ENCODE assay signal across 9 mouse cellular contexts in the genomic region with DNA sequence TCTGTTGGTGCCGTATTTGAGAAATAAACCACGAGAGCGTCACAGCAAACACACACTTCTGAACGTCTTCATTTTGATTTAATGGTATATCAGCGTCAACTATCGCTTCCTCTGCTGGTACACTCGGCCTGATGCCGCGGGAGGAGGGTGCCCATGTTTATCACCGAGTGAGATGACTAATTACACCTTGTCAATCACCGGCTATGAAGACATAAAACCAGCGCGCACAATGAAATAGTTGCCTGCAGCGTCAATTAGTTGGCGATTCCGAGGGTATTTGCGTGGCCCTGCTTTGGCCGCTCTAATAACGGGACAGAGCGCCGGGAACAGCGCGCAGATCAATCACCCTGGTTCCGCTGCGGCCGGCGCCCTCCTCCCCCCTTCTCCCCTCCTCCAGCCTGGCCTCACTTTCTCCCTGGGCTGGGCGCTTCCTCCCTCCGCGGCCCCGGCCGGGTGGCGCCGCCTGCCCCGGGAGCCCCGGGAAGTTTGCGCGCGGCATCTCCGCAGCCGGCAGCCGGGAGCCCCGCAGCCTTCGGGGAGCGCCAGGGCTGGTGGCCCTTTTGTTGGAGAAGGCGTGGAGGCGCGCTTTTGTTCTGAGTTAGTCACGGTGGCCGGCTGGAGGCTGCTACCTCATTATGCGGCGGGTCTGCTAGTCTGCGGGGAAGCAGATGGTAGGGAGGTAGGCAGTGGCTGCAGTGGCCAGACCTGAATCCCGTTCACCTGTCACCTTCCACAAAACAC. TPM values are rescaled to one million over a fixed set of nuclear protein-coding genes. Genes with fewer than 3 reads are reported as not detected.
DNase-seq lines count a peak whose midpoint lies in the region; ATAC-seq and TF ChIP-seq lines count a peak whose summit lies in the region.
"Had no signal": no experiment of that assay in that cellular context is flagged by ENCODE, and none has a peak within 500 bp of the region (broad histone marks: within the 10 kb centered on the region; RNA-seq: fewer than 3 reads in every experiment).

No protein-coding gene starts in this region.

- no peak for ATAC-seq in heart, postnatal 0 days (ENCODE audit: insufficient read depth, low read depth)
- no peak for ATAC-seq in liver, postnatal 0 days
- no peak for ATAC-seq in monocyte, adult 5-6 weeks (replicated peaks; ENCODE audit: insufficient number of reproducible peaks, low FRiP score, low TSS enrichment, poor library complexity, severe bottlenecking)

- H3K9ac ChIP-seq in heart, postnatal 0 days (replicated peaks; ENCODE audit: low read depth, low read length), result no peak overlapping the region
- no peak overlapping the region for H3K9ac ChIP-seq in liver, postnatal 0 days (replicated peaks)

- no peak overlapping the region for H3K27ac ChIP-seq in heart, postnatal 0 days (ENCODE audit: low read depth)
- peak overlapping the region; percentile 16; the same call in 1 of the 2 replicates for H3K27ac ChIP-seq in liver, postnatal 0 days (ENCODE audit: low read depth)

- WGBS in heart, postnatal 0 days, result under 1% methylated on average over 53 of the region's 54 CpGs
- WGBS in liver, postnatal 0 days (ENCODE audit: insufficient replicate concordance), result 1% methylated on average over 48 of the region's 54 CpGs

- H3K9me3 ChIP-seq in heart, postnatal 0 days (replicated peaks; ENCODE audit: control insufficient read depth, low read length), result no peaks in the 10 kb centered on the region
- no peaks in the 10 kb centered on the region for H3K9me3 ChIP-seq in liver, postnatal 0 days (ENCODE audit: low read length)

- peak overlapping the region; percentile 29 for H3K4me3 ChIP-seq in heart, postnatal 0 days (ENCODE audit: low read depth, low read length)
- H3K4me3 ChIP-seq in liver, postnatal 0 days (ENCODE audit: low read depth, low read length), result peak overlapping the region; percentile 40

- TF ChIP-seq CTCF in heart, postnatal 0 days (IDR thresholded peaks at IDR 0.05; ENCODE audit: low read depth), result no peak
- TF ChIP-seq CTCF in liver, postnatal 0 days (IDR thresholded peaks at IDR 0.05; ENCODE audit: low read depth), result no peak

- peaks cover 19% of the 10 kb centered on the region for H3K4me1 ChIP-seq in heart, postnatal 0 days (ENCODE audit: control insufficient read depth, insufficient read depth)
- H3K4me1 ChIP-seq in liver, postnatal 0 days (ENCODE audit: insufficient read depth), result peaks cover 16% of the 10 kb centered on the region

- H3K27me3 ChIP-seq in heart, postnatal 0 days (ENCODE audit: control insufficient read depth, insufficient read depth, low read length), result peaks cover 100% of the 10 kb centered on the region
- peaks cover 100% of the 10 kb centered on the region for H3K27me3 ChIP-seq in liver, postnatal 0 days (ENCODE audit: insufficient read depth, low read length)

- peak; percentile 27 for DNase-seq in kidney, postnatal 10 days
- no peak for DNase-seq in kidney, postnatal 25 days
- DNase-seq in ZHBTc4 (ENCODE audit: low read depth, low spot score), result peak; percentile 64
- peak; percentile 3 for DNase-seq in heart, postnatal 0 days (ENCODE audit: low spot score)
- no peak for DNase-seq in liver, postnatal 0 days
- DNase-seq in urinary bladder, postnatal 25 days (ENCODE audit: low spot score), result no peak
- no peak for DNase-seq in cerebellum, adult 11 months

- no peak for TF ChIP-seq EP300 in heart, postnatal 0 days (IDR thresholded peaks at IDR 0.05; ENCODE audit: low read depth)
- TF ChIP-seq EP300 in liver, postnatal 0 days (IDR thresholded peaks at IDR 0.05; ENCODE audit: low read depth), result no peak

- H3K4me2 ChIP-seq in heart, postnatal 0 days (ENCODE audit: low read depth, low read length), result peak overlapping the region; percentile 50
- peak overlapping the region; percentile 66 for H3K4me2 ChIP-seq in liver, postnatal 0 days (ENCODE audit: low read depth, low read length)

- no peaks in the 10 kb centered on the region for H3K36me3 ChIP-seq in heart, postnatal 0 days (replicated peaks; ENCODE audit: control insufficient read depth, insufficient read depth, low read length)
- H3K36me3 ChIP-seq in liver, postnatal 0 days (replicated peaks; ENCODE audit: insufficient read depth, low read length), result no peaks in the 10 kb centered on the region

RNA-seq across cellular contexts. Expression of a gene that starts 8.9 kb away (rescaled TPM):
- not detected in 2 replicates for total RNA-seq in heart, postnatal 0 days (2014; rRNA removed; ENCODE audit: low replicate concordance)
- polyA plus RNA-seq in heart, postnatal 0 days (2015; fragmentation: Nextera tagmentation; extraction: Ambion mirVana), result 0.04 TPM in 1 of 2 replicates, not detected in the other
- 1.7 and 2.8 TPM in 2 replicates for polyA plus RNA-seq in liver, postnatal 0 days (2015; fragmentation: Nextera tagmentation; extraction: Ambion mirVana)
- not detected in 3 replicates for total RNA-seq in monocyte, adult 5-6 weeks (2017)
- total RNA-seq: adrenal gland, postnatal 36 days had no signal

Comparison
In these comparisons a context has a peak if more than half of its experiments do, and no peak if none do; other contexts are left out.
1. DNase-seq: peak in kidney, postnatal 10 days (single experiment), ZHBTc4 (single experiment) and heart, postnatal 0 days (single experiment); none in kidney, postnatal 25 days (0 of 2), liver, postnatal 0 days (single experiment), urinary bladder, postnatal 25 days (single experiment) and cerebellum, adult 11 months (single experiment).